ENCODE assay signal across 8 mouse cellular contexts in genomic region chr4:59188802-59189545, GRCm38 (mm10). TPM values are rescaled to one million over a fixed set of nuclear protein-coding genes. Genes with fewer than 3 reads are reported as not detected.
DNase-seq lines count a peak whose midpoint lies in the region; ATAC-seq and TF ChIP-seq lines count a peak whose summit lies in the region.

Ugcg (plus strand) TSS chr4:59189257.

- peak within 1 kb of the TSS; percentile 96 for H3K4me3 ChIP-seq in brown adipose tissue, adult 24 weeks (ENCODE audit: insufficient read depth, low read depth, low read length)
- H3K4me3 ChIP-seq in forebrain, embryonic 11.5 days (ENCODE audit: low read depth, low read length) = peak within 1 kb of the TSS; percentile 91
- peak within 1 kb of the TSS; percentile 98 for H3K4me3 ChIP-seq in heart, embryonic 15.5 days
- H3K4me3 ChIP-seq in liver, embryonic 15.5 days (replicated peaks) = peak within 1 kb of the TSS; percentile 99
- peak within 1 kb of the TSS; percentile 92 for H3K4me3 ChIP-seq in neural tube, embryonic 12.5 days
- H3K4me3 ChIP-seq in stomach, postnatal 0 days (ENCODE audit: low read depth, low read length) = peak within 1 kb of the TSS; percentile 94

- ATAC-seq in CD4-positive, CD25-positive, alpha-beta regulatory T cell, adult 4 months = peak; percentile 50
- peak; percentile 88 for ATAC-seq in forebrain, embryonic 11.5 days (replicated peaks; ENCODE audit: low FRiP score)
- ATAC-seq in heart, embryonic 15.5 days (replicated peaks; ENCODE audit: insufficient number of reproducible peaks, insufficient read depth, low FRiP score, low read depth) = peak; percentile 89
- ATAC-seq in liver, embryonic 15.5 days (ENCODE audit: insufficient read depth) = peak; percentile 93
- ATAC-seq in neural tube, embryonic 12.5 days (ENCODE audit: low FRiP score, low read depth) = peak; percentile 88
- peak; percentile 92 for ATAC-seq in stomach, postnatal 0 days (ENCODE audit: low FRiP score, low TSS enrichment)

- H3K27me3 ChIP-seq in forebrain, embryonic 11.5 days (ENCODE audit: control insufficient read depth, insufficient read depth, low read length) = no peaks in the 10 kb centered on the region
- H3K27me3 ChIP-seq in heart, embryonic 15.5 days = no peaks in the 10 kb centered on the region
- no peaks in the 10 kb centered on the region for H3K27me3 ChIP-seq in liver, embryonic 15.5 days
- H3K27me3 ChIP-seq in neural tube, embryonic 12.5 days (replicated peaks) = no peaks in the 10 kb centered on the region
- no peaks in the 10 kb centered on the region for H3K27me3 ChIP-seq in stomach, postnatal 0 days (ENCODE audit: control insufficient read depth, insufficient read depth, low read length)

- peak within 1 kb of the TSS; percentile 96 for H3K9ac ChIP-seq in forebrain, embryonic 11.5 days (ENCODE audit: low read length)
- peak within 1 kb of the TSS; percentile 98 for H3K9ac ChIP-seq in heart, embryonic 15.5 days
- peak within 1 kb of the TSS; percentile 98 for H3K9ac ChIP-seq in liver, embryonic 15.5 days
- peak within 1 kb of the TSS; percentile 98 for H3K9ac ChIP-seq in neural tube, embryonic 12.5 days
- H3K9ac ChIP-seq in stomach, postnatal 0 days (ENCODE audit: low read length) = peak within 1 kb of the TSS; percentile 97

- WGBS in forebrain, embryonic 11.5 days = under 1% methylated on average over 31 of the region's 99 CpGs
- WGBS in heart, embryonic 15.5 days = under 1% methylated on average over 67 of the region's 99 CpGs
- WGBS in liver, embryonic 15.5 days (ENCODE audit: insufficient replicate concordance) = under 1% methylated on average over 60 of the region's 99 CpGs
- WGBS in neural tube, embryonic 12.5 days = under 1% methylated on average over 71 of the region's 99 CpGs
- under 1% methylated on average over 31 of the region's 99 CpGs for whole genome bisulfite sequencing in stomach, postnatal 0 days

- peak; percentile 87 for DNase-seq in forebrain, embryonic 11.5 days (ENCODE audit: low spot score)
- DNase-seq in kidney, postnatal 25 days = peak; percentile 71 to 88
- DNase-seq in stomach, postnatal 0 days (ENCODE audit: low spot score) = peak; percentile 89

- H3K27ac ChIP-seq in brown adipose tissue, adult 24 weeks (replicated peaks; ENCODE audit: low read depth, low read length) = peak within 1 kb of the TSS; percentile 87
- peak within 1 kb of the TSS; percentile 80 for H3K27ac ChIP-seq in forebrain, embryonic 11.5 days (ENCODE audit: low read depth, low read length)
- peak within 1 kb of the TSS; percentile 92 for H3K27ac ChIP-seq in heart, embryonic 15.5 days
- H3K27ac ChIP-seq in liver, embryonic 15.5 days (replicated peaks) = peak within 1 kb of the TSS; percentile 93
- peak within 1 kb of the TSS; percentile 79 for H3K27ac ChIP-seq in neural tube, embryonic 12.5 days
- peak within 1 kb of the TSS; percentile 98 for H3K27ac ChIP-seq in stomach, postnatal 0 days (replicated peaks)

- no peak for TF ChIP-seq EP300 in stomach, postnatal 0 days (optimal IDR thresholded peaks at IDR 0.05)

- no peaks in the 10 kb centered on the region for H3K9me3 ChIP-seq in forebrain, embryonic 11.5 days (ENCODE audit: control insufficient read depth, low read length)
- no peaks in the 10 kb centered on the region for H3K9me3 ChIP-seq in heart, embryonic 15.5 days (replicated peaks)
- H3K9me3 ChIP-seq in liver, embryonic 15.5 days (replicated peaks) = no peaks in the 10 kb centered on the region
- no peaks in the 10 kb centered on the region for H3K9me3 ChIP-seq in neural tube, embryonic 12.5 days
- no peaks in the 10 kb centered on the region for H3K9me3 ChIP-seq in stomach, postnatal 0 days (ENCODE audit: control insufficient read depth, low read length)

- TF ChIP-seq CTCF in stomach, postnatal 0 days (IDR thresholded peaks at IDR 0.05; ENCODE audit: low read depth) = no peak

- H3K36me3 ChIP-seq in forebrain, embryonic 11.5 days (ENCODE audit: control insufficient read depth, insufficient read depth, low read length) = no peaks in the 10 kb centered on the region
- H3K36me3 ChIP-seq in heart, embryonic 15.5 days = no peaks in the 10 kb centered on the region
- H3K36me3 ChIP-seq in liver, embryonic 15.5 days (replicated peaks) = no peaks in the 10 kb centered on the region
- H3K36me3 ChIP-seq in neural tube, embryonic 12.5 days = no peaks in the 10 kb centered on the region
- no peaks in the 10 kb centered on the region for H3K36me3 ChIP-seq in stomach, postnatal 0 days (ENCODE audit: control insufficient read depth, insufficient read depth, low read length)

- H3K4me1 ChIP-seq in brown adipose tissue, adult 24 weeks (ENCODE audit: control insufficient read depth, insufficient read depth, insufficient read length, low read length) = peaks cover 6% of the 10 kb centered on the region
- H3K4me1 ChIP-seq in forebrain, embryonic 11.5 days (replicated peaks; ENCODE audit: control insufficient read depth, insufficient read depth, low read length) = no peaks in the 10 kb centered on the region
- peaks cover 13% of the 10 kb centered on the region for H3K4me1 ChIP-seq in heart, embryonic 15.5 days (replicated peaks)
- peaks cover 58% of the 10 kb centered on the region for H3K4me1 ChIP-seq in liver, embryonic 15.5 days (replicated peaks)
- peaks cover 5% of the 10 kb centered on the region; the same call in 1 of the 2 replicates for H3K4me1 ChIP-seq in neural tube, embryonic 12.5 days
- no peaks in the 10 kb centered on the region for H3K4me1 ChIP-seq in stomach, postnatal 0 days (replicated peaks; ENCODE audit: control insufficient read depth, insufficient read depth)

- H3K4me2 ChIP-seq in forebrain, embryonic 11.5 days (ENCODE audit: low read depth, low read length, severe bottlenecking) = peak within 1 kb of the TSS; percentile 65
- H3K4me2 ChIP-seq in heart, embryonic 15.5 days = peak within 1 kb of the TSS; percentile 78
- peak within 1 kb of the TSS; percentile 89 for H3K4me2 ChIP-seq in liver, embryonic 15.5 days
- peak within 1 kb of the TSS; percentile 76 for H3K4me2 ChIP-seq in neural tube, embryonic 12.5 days (replicated peaks)
- H3K4me2 ChIP-seq in stomach, postnatal 0 days (replicated peaks; ENCODE audit: low read depth) = peak within 1 kb of the TSS; percentile 64

RNA-seq across cellular contexts. Expression of gene Ugcg, which starts in this region (rescaled TPM):
- polyA plus RNA-seq in CD4-positive, CD25-positive, alpha-beta regulatory T cell, adult 4 months (2017; shearing (Covaris generic)) = 10 to 100 TPM; 15.4 to 28.8 TPM
- 5.9 and 7.0 TPM in 2 replicates for polyA plus RNA-seq in brown adipose tissue, adult 24 weeks (2012; ENCODE audit: insufficient read depth, insufficient read length, missing spikeins)
- polyA plus RNA-seq in forebrain, embryonic 11.5 days (2014; fragmentation: Nextera tagmentation; extraction: Ambion mirVana) = 12.8 and 13.0 TPM in 2 replicates
- polyA plus RNA-seq in heart, embryonic 15.5 days (2015; fragmentation: Nextera tagmentation; extraction: Ambion mirVana) = 6.2 and 7.0 TPM in 2 replicates
- 5.0 and 5.6 TPM in 2 replicates for polyA plus RNA-seq in liver, embryonic 15.5 days (2015; fragmentation: Nextera tagmentation; extraction: Ambion mirVana)
- polyA plus RNA-seq in neural tube, embryonic 12.5 days (2016; fragmentation: Nextera tagmentation; extraction: Ambion mirVana) = 15.5 and 15.8 TPM in 2 replicates
- 18.9 and 19.0 TPM in 2 replicates for polyA plus RNA-seq in stomach, postnatal 0 days (2015; fragmentation: Nextera tagmentation; extraction: Ambion mirVana)

Comparison
In these comparisons a context has a peak if more than half of its experiments do, and no peak if none do; other contexts are left out.
1. Peak in every context shown above with its lines: DNase-seq, ATAC-seq, H3K4me3 ChIP-seq and H3K27ac ChIP-seq.